Mouse (Mus musculus): Measurements from ENCODE around the gene Map2k4. TPM values are rescaled to one million over a fixed set of nuclear protein-coding genes. Genes with fewer than 3 reads are reported as not detected.

Gene Map2k4
- 68.8 and 75.3 TPM in 2 replicates for polyA plus RNA-seq (2016; fragmentation: Nextera tagmentation; extraction: Ambion mirVana)

- H3K27me3 ChIP-seq: no peaks in the 10 kb centered on the region
- peak within 1 kb of the TSS; percentile 97 for H3K4me3 ChIP-seq (replicated peaks)
- H3K4me1 ChIP-seq (replicated peaks): peaks cover 11% of the 10 kb centered on the region
- ATAC-seq (ENCODE audit: insufficient number of reproducible peaks, insufficient read depth, low FRiP score, low TSS enrichment, low read depth): peak; percentile 98
- peak within 1 kb of the TSS; percentile 99 for H3K9ac ChIP-seq (replicated peaks)
- under 1% methylated on average over 35 of the region's 36 CpGs for WGBS
- no peaks in the 10 kb centered on the region for H3K36me3 ChIP-seq
- peak within 1 kb of the TSS; percentile 93 for H3K27ac ChIP-seq
- H3K4me2 ChIP-seq: peak within 1 kb of the TSS; percentile 75
- no peaks in the 10 kb centered on the region for H3K9me3 ChIP-seq
Measured at GRCm38 (mm10) chr11:65788154-65788553, at the start of gene Map2k4. Map2k4 (minus strand) TSS chr11:65788297.

GRCm38 (mm10) chr11:65824556-65824955 lies 36.5 kb upstream of the Map2k4 start:
- no peaks in the 10 kb centered on the region for H3K4me1 ChIP-seq (replicated peaks)
- no peak overlapping the region for H3K9ac ChIP-seq (replicated peaks)
- no peak for ATAC-seq (ENCODE audit: insufficient number of reproducible peaks, insufficient read depth, low FRiP score, low TSS enrichment, low read depth)
- H3K27me3 ChIP-seq: no peaks in the 10 kb centered on the region
- WGBS: 82% methylated on average over 3 of the region's 3 CpGs
- H3K4me2 ChIP-seq: no peak overlapping the region
- H3K36me3 ChIP-seq: peaks cover 51% of the 10 kb centered on the region
- H3K27ac ChIP-seq: no peak overlapping the region
- no peaks in the 10 kb centered on the region for H3K9me3 ChIP-seq
- no peak overlapping the region for H3K4me3 ChIP-seq (replicated peaks)

- 0 out of 2 replicates have a peak, but pooled peaks have one; percentile 52 for ATAC-seq (ENCODE audit: insufficient number of reproducible peaks, insufficient read depth, low FRiP score, low TSS enrichment, low read depth)
- Histone ChIP-seq H3K4me2 (no peak overlapping the region), H3K9ac (replicated peaks) (no peak overlapping the region), H3K9me3 (no peaks in the 10 kb centered on the region), H3K4me1 (replicated peaks) (peaks cover 5% of the 10 kb centered on the region; the same call in 1 of the 2 replicates), H3K27ac (no peak overlapping the region), H3K36me3 (peaks cover 38% of the 10 kb centered on the region), H3K4me3 (replicated peaks) (no peak overlapping the region), H3K27me3 (no peaks in the 10 kb centered on the region)
- WGBS: 11% methylated on average over 7 of the region's 7 CpGs
Measured at GRCm38 (mm10) chr11:65820877-65821276, 32.8 kb upstream of the Map2k4 start.

GRCm38 (mm10) chr11:65820280-65820679 lies 32.2 kb upstream of the Map2k4 start:
- 74% methylated on average over 5 of the region's 5 CpGs for WGBS
- H3K4me3 ChIP-seq (replicated peaks): no peak overlapping the region
- H3K36me3 ChIP-seq: peaks cover 39% of the 10 kb centered on the region
- no peaks in the 10 kb centered on the region for H3K9me3 ChIP-seq
- H3K4me2 ChIP-seq: no peak overlapping the region
- no peak overlapping the region for H3K9ac ChIP-seq (replicated peaks)
- no peak for ATAC-seq (ENCODE audit: insufficient number of reproducible peaks, insufficient read depth, low FRiP score, low TSS enrichment, low read depth)
- H3K27ac ChIP-seq: no peak overlapping the region
- peaks cover 5% of the 10 kb centered on the region; the same call in 1 of the 2 replicates for H3K4me1 ChIP-seq (replicated peaks)
- no peaks in the 10 kb centered on the region for H3K27me3 ChIP-seq

- H3K27ac ChIP-seq: no peak overlapping the region
- ATAC-seq (ENCODE audit: insufficient number of reproducible peaks, insufficient read depth, low FRiP score, low TSS enrichment, low read depth): no peak
- 88% methylated on average over 1 of the region's 1 CpGs for WGBS
- no peaks in the 10 kb centered on the region for H3K27me3 ChIP-seq
- H3K4me3 ChIP-seq (replicated peaks): no peak overlapping the region
- H3K4me2 ChIP-seq: no peak overlapping the region
- no peaks in the 10 kb centered on the region for H3K9me3 ChIP-seq
- H3K9ac ChIP-seq (replicated peaks): no peak overlapping the region
- H3K4me1 ChIP-seq (replicated peaks): peaks cover 5% of the 10 kb centered on the region; the same call in 1 of the 2 replicates
- H3K36me3 ChIP-seq: peaks cover 41% of the 10 kb centered on the region
Measured at GRCm38 (mm10) chr11:65818193-65818592, 30.1 kb upstream of the Map2k4 start.

GRCm38 (mm10) chr11:65816237-65816636 lies 28.1 kb upstream of the Map2k4 start:
- Histone ChIP-seq H3K4me3 (replicated peaks) (no peak overlapping the region), H3K27me3 (no peaks in the 10 kb centered on the region), H3K9me3 (no peaks in the 10 kb centered on the region), H3K4me2 (no peak overlapping the region), H3K9ac (replicated peaks) (no peak overlapping the region), H3K4me1 (replicated peaks) (peaks cover 17% of the 10 kb centered on the region), H3K27ac (no peak overlapping the region; the same call in 1 of the 2 replicates), H3K36me3 (peaks cover 26% of the 10 kb centered on the region)
- 50% methylated on average over 6 of the region's 6 CpGs for WGBS
- no peak for ATAC-seq (ENCODE audit: insufficient number of reproducible peaks, insufficient read depth, low FRiP score, low TSS enrichment, low read depth)

- Histone ChIP-seq H3K4me2 (no peak overlapping the region), H3K27me3 (no peaks in the 10 kb centered on the region), H3K9me3 (no peaks in the 10 kb centered on the region), H3K4me3 (replicated peaks) (no peak overlapping the region), H3K4me1 (replicated peaks) (peaks cover 17% of the 10 kb centered on the region), H3K27ac (no peak overlapping the region), H3K9ac (replicated peaks) (no peak overlapping the region), H3K36me3 (peaks cover 23% of the 10 kb centered on the region)
- ATAC-seq (ENCODE audit: insufficient number of reproducible peaks, insufficient read depth, low FRiP score, low TSS enrichment, low read depth): no peak
- 94% methylated on average over 9 of the region's 9 CpGs for WGBS
Measured at GRCm38 (mm10) chr11:65814381-65814780, 26.3 kb upstream of the Map2k4 start.

GRCm38 (mm10) chr11:65812088-65812487 lies 24.0 kb upstream of the Map2k4 start:
- Histone ChIP-seq H3K9ac (replicated peaks) (no peak overlapping the region), H3K4me3 (replicated peaks) (no peak overlapping the region), H3K4me1 (replicated peaks) (peaks cover 23% of the 10 kb centered on the region), H3K9me3 (no peaks in the 10 kb centered on the region), H3K27me3 (no peaks in the 10 kb centered on the region), H3K36me3 (peaks cover 19% of the 10 kb centered on the region), H3K27ac (no peak overlapping the region; the same call in 1 of the 2 replicates), H3K4me2 (no peak overlapping the region)
- ATAC-seq (ENCODE audit: insufficient number of reproducible peaks, insufficient read depth, low FRiP score, low TSS enrichment, low read depth): no peak
- WGBS: 31% methylated on average over 5 of the region's 5 CpGs

- peak overlapping the region; percentile 78 for H3K4me3 ChIP-seq (replicated peaks)
- WGBS: 49% methylated on average over 7 of the region's 7 CpGs
- peak overlapping the region; percentile 86 for H3K4me2 ChIP-seq
- peaks cover 16% of the 10 kb centered on the region for H3K4me1 ChIP-seq (replicated peaks)
- H3K27ac ChIP-seq: no peak overlapping the region
- ATAC-seq (ENCODE audit: insufficient number of reproducible peaks, insufficient read depth, low FRiP score, low TSS enrichment, low read depth): peak; percentile 29; the same call in 1 of the 2 replicates
- peak overlapping the region; percentile 77 for H3K9ac ChIP-seq (replicated peaks)
- H3K36me3 ChIP-seq: no peaks in the 10 kb centered on the region
- 0 out of 2 replicates have a peak, but pooled peaks cover 2% of the 10 kb centered on the region for H3K27me3 ChIP-seq
- H3K9me3 ChIP-seq: no peaks in the 10 kb centered on the region
Measured at GRCm38 (mm10) chr11:65807601-65808000, 19.5 kb upstream of the Map2k4 start.

GRCm38 (mm10) chr11:65806909-65807504 lies 18.9 kb upstream of the Map2k4 start, which contains the start of gene Zkscan6:
Zkscan6 (plus strand) TSS chr11:65807175.
- Histone ChIP-seq H3K27ac (peak within 1 kb of the TSS; percentile 77), H3K9me3 (no peaks in the 10 kb centered on the region), H3K4me3 (replicated peaks) (peak within 1 kb of the TSS; percentile 78), H3K36me3 (no peaks in the 10 kb centered on the region), H3K4me1 (replicated peaks) (peaks cover 10% of the 10 kb centered on the region), H3K4me2 (peak within 1 kb of the TSS; percentile 86), H3K27me3 (0 out of 2 replicates have a peak, but pooled peaks cover 2% of the 10 kb centered on the region), H3K9ac (replicated peaks) (peak within 1 kb of the TSS; percentile 77)
- WGBS: under 1% methylated on average over 58 of the region's 58 CpGs
- peak; percentile 95 for ATAC-seq (ENCODE audit: insufficient number of reproducible peaks, insufficient read depth, low FRiP score, low TSS enrichment, low read depth)

- Histone ChIP-seq H3K27ac (no peak overlapping the region), H3K4me2 (peak overlapping the region; percentile 86), H3K36me3 (no peaks in the 10 kb centered on the region), H3K4me3 (replicated peaks) (peak overlapping the region; percentile 78), H3K9me3 (no peaks in the 10 kb centered on the region), H3K9ac (replicated peaks) (peak overlapping the region; percentile 45), H3K27me3 (0 out of 2 replicates have a peak, but pooled peaks cover 2% of the 10 kb centered on the region), H3K4me1 (replicated peaks) (peaks cover 5% of the 10 kb centered on the region; the same call in 1 of the 2 replicates)
- ATAC-seq (ENCODE audit: insufficient number of reproducible peaks, insufficient read depth, low FRiP score, low TSS enrichment, low read depth): no peak; the same call in none of the 2 replicates
- WGBS: 2% methylated on average over 20 of the region's 20 CpGs
Measured at GRCm38 (mm10) chr11:65806321-65806904, 18.3 kb upstream of the Map2k4 start.
